Mouse (Mus musculus) lung, adult 10 weeks (tissue): ENCODE data around the gene Isoc2b. TPM values are rescaled to one million over a fixed set of nuclear protein-coding genes. Genes with fewer than 3 reads are reported as not detected.

Experiments
- polyA plus RNA-seq: library from polyadenylated mRNA; stranded (reverse); fragments of 350-450 nt; fragmentation: Illumina TruSeq; extraction: RNeasy Lipid Tissue Mini Kit (QIAGEN cat#74804); gene quantifications from one replicate; pipeline ENCODE4 v1.2.3, GENCODE M21; 2014; ENCODE audit warnings: low read depth, low replicate concordance; ENCODE audit not compliant: insufficient read depth

The Isoc2b gene
- 15.3 TPM for polyA plus RNA-seq

DNA sequence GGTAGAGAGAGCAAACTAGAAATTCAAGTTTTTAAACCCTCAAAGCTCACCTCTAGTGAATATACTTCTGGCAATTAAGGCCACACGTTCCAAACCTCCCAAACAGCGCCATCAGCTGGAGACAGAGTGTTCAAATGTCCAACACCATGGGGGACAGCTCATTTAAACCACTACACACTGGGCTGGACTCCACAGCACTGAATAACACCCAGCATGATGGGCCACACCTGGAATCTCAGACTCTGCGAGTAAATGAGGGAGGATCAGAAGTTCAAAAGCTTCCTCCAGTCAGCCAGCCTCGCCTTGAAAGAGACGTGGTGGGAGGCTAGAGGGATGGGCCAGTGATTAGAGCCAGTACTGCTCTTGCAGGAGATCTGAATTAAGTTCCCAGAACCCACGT lies at the start of gene Isoc2b:
TSS of gene Isoc2b (minus strand) at position 126 of the 400 bp plus-strand sequence.

DNA sequence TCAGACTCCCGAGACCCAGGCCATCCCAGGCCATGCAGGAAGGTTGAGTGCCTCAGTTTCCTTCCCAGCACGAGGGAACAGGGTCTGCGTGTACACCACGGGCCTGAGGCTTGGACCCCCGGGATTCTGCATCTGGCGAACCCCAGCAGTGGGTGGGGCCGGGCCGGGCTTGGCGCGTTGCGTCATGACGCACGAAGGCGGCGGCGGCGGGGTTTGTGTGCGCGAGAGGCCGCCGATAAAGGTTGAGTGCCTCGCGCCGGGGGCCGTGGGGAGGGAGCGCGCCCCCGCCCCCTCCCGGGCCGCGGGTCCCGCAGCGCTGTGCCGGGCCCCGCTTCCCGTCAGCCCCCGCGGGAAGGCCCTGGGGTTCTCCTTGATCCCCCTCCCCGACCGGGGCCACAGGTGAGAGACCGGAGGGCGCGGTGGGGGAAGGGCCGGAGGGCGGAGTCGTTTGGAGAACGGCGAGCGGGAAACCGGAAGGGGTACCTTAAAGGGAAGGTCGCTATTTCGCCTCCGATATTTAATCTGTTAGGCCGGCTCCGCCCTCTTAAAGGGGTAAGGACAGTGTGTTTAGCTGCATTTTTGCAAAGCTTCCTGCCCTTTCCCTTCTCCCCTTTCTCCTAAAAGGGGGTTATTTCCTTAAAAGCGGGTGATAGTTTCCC lies 45.1 kb upstream of the Isoc2b start, which contains the start of gene Zfp628:
TSS of gene Zfp628 (plus strand) at position 211 of the 659 bp plus-strand sequence.

DNA sequence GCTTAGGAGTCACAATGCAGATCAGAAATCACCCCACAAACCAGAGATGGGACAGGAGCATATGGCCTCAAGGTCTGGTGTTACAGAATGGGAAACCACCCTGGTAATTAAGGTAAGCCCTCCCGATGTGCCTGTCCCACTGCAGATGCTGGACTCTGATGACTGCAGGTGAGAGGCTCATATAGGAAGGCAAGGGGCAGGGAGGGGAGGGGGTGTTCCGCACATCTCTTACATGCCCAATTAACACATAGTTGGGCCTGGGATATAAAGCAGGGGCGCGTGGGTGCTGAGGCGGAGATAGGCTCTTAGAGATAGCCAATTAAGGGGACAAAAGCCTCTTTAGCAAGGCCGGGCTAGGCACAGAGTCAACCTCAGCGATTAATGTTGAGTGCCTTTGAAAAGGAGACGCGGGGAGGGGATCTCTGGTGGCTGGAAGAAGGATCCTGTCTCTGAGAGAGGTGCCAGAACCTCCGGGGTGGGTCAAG lies 36.5 kb upstream of the Isoc2b start, which contains the start of gene Gm36210:
TSS of gene Gm36210 (minus strand) at position 51 of the 485 bp plus-strand sequence.

DNA sequence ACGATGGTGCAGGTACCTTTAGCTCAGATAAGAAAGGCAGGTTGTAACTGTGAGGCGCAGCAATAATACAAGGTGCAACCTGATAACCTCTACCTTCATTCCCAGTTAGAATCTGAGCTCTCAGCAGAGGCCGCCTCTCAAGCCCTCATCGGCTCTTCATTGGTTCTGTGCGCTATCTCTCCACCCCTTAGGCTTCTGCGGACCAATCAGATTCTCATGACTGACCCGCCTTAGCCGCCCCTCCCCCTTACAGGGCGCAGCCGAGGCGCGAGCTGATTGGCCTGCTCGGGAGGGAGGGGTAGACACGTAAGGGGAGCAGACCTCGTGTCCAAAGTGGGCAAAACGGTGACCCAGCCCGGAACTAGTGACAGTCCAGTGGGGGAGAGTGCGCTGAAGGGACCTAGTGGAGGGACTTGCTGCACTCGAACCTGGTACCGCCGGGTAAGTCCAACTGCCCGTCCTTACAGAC lies 6.7 kb upstream of the Isoc2b start, which contains the start of gene Isoc2a:
TSS of gene Isoc2a (plus strand) at position 401 of the 469 bp plus-strand sequence.

DNA sequence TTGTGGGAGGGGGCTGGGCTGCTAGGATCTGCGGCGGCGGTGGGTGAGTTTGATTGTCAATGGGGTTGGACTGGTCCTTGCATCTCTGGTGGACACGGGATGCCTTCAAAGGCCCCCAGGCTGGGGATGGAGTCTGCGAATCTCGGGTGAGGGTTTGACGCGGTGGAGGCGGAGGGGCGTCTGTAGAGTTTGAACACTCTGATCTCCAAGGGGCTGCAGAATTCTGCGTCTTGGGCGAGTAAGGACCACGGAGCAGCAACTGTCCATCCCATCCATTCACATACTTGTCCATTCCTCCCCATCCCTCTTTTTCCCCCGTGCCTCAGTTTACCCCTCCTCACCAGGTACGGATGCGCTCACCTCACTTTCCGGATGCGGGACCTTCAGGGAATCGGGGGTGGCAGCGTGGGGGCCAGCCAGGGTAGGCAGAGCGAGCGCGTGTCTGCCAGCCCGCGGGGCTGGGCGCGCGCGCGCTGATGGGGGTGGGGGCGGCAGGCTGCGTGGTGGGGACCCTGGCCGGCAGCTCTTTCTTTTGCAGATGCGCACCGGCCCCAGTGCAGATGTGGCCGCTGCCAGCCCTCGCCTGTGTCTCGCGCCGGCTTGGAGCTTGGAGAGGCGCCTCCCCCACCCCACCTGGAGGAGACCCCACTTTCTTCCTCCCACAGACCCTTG lies 25.7 kb downstream of the Isoc2b start, which contains the start of gene Shisa7:
TSS of gene Shisa7 (minus strand) at position 452 of the 672 bp plus-strand sequence.

DNA sequence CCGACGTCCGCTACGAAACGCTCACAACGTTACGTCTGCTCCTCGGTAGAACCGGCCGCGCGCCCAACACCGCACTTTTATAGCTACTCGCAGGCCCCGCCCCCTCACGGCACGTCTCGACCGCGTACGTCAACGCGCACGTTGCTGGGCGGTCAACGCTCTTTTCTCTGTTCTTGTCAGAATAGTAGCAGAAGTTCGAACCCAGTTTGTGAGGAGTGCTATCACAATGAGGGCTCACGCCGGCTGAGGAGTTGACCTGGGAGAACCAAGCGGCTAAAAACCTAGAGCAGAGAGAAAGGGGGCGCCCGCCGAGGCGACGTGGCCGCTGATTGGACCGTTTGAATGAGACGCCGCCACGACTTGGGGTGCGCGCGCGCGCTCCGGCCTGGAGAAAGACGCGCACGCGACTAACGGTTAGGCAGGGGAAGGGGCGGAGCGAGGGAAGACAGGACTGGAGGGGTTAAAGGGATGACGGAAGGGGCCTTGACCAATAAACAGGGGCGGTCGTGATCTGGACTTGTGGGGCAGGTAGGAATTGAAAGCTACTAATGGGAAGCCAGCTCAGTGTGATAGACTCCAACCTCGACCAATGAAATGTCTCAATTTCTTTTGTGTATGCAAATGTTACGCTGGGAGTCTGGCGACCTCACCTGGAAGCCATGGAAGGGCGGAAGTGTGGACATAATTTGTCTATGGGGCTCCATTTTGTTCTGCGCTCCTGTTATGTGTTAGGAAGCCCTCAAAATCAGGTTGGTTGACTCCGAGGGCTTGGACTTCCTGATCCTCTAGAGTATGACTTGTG lies 57.6 kb downstream of the Isoc2b start, which contains the start of gene Ube2s:
TSS of gene Ube2s (minus strand) at position 288 of the 802 bp plus-strand sequence.

Other genes with a start within 250 kb of the Isoc2b start
- gene Tmem86b, start 238.8 kb downstream of the Isoc2b start, polyA plus RNA-seq, result 2.6 TPM
- gene Ppp6r1, start 211.2 kb downstream of the Isoc2b start, polyA plus RNA-seq, result 37.5 TPM
- gene Hspbp1, start 185.2 kb downstream of the Isoc2b start, polyA plus RNA-seq, result 36.3 TPM
- gene Brsk1, start 179.7 kb downstream of the Isoc2b start, polyA plus RNA-seq, result 1.5 TPM
- gene Tmem150b, start 145.0 kb downstream of the Isoc2b start, polyA plus RNA-seq, result 1.7 TPM
- gene Kmt5c, start 130.1 kb downstream of the Isoc2b start, polyA plus RNA-seq, result 17.6 TPM
- 80.5 TPM for gene Cox6b2, start 117.2 kb downstream of the Isoc2b start, polyA plus RNA-seq
- gene Fam71e2, start 99.0 kb downstream of the Isoc2b start, polyA plus RNA-seq, result not detected
- 0.53 TPM for gene Il11, start 87.4 kb downstream of the Isoc2b start, polyA plus RNA-seq
- not detected for gene Tmem190, start 87.3 kb downstream of the Isoc2b start, polyA plus RNA-seq
- gene Tmem238, start 80.6 kb downstream of the Isoc2b start, polyA plus RNA-seq, result 8.3 TPM
- gene Rpl28, start 77.4 kb downstream of the Isoc2b start, polyA plus RNA-seq, result 809 TPM
- gene Ube2s, start 57.7 kb downstream of the Isoc2b start, polyA plus RNA-seq, result 128 TPM
- gene Shisa7, start 25.6 kb downstream of the Isoc2b start, polyA plus RNA-seq, result 0.48 TPM
- gene Isoc2a, start 6.9 kb upstream of the Isoc2b start, polyA plus RNA-seq, result 15.4 TPM
- not detected for gene Gm36210, start 36.3 kb upstream of the Isoc2b start, polyA plus RNA-seq
- gene Zfp628, start 45.0 kb upstream of the Isoc2b start, polyA plus RNA-seq, result 3.6 TPM
- 6.2 TPM for gene Nat14, start 51.8 kb upstream of the Isoc2b start, polyA plus RNA-seq
- 1.6 TPM for gene Ssc5d, start 55.5 kb upstream of the Isoc2b start, polyA plus RNA-seq
- gene Sbk2, start 94.1 kb upstream of the Isoc2b start, polyA plus RNA-seq, result 3.0 TPM
- gene Sbk3, start 100.9 kb upstream of the Isoc2b start, polyA plus RNA-seq, result 4.7 TPM
- 23.2 TPM for gene Zfp579, start 125.9 kb upstream of the Isoc2b start, polyA plus RNA-seq
- 22.7 TPM for gene Zfp524, start 144.2 kb upstream of the Isoc2b start, polyA plus RNA-seq
- gene Fiz1, start 144.4 kb upstream of the Isoc2b start, polyA plus RNA-seq, result 14.4 TPM
- not detected for gene Gm44973, start 145.2 kb upstream of the Isoc2b start, polyA plus RNA-seq
- 8.2 TPM for gene Zfp865, start 150.1 kb upstream of the Isoc2b start, polyA plus RNA-seq
- not detected for gene Ccdc106, start 150.3 kb upstream of the Isoc2b start, polyA plus RNA-seq
- not detected for gene 4632433K11Rik, start 163.9 kb upstream of the Isoc2b start, polyA plus RNA-seq
- gene Zfp784, start 168.2 kb upstream of the Isoc2b start, polyA plus RNA-seq, result 2.8 TPM
- gene Zfp580, start 181.3 kb upstream of the Isoc2b start, polyA plus RNA-seq, result 7.2 TPM
- 96.1 TPM for gene U2af2, start 191.9 kb upstream of the Isoc2b start, polyA plus RNA-seq
- gene Epn1, start 210.0 kb upstream of the Isoc2b start, polyA plus RNA-seq, result 61.0 TPM
- gene Rfpl4, start 246.7 kb upstream of the Isoc2b start, polyA plus RNA-seq, result not detected